Mouse (Mus musculus) brain, embryonic 18.5 days (tissue): Measurements from ENCODE around the gene Fam71a.

Experiments
- DNase-seq: peaks from one replicate; pipeline ENCODE4 v3.0.0-alpha.2; 2012; ENCODE audit warnings: low read depth, low spot score

The Fam71a gene

DNA sequence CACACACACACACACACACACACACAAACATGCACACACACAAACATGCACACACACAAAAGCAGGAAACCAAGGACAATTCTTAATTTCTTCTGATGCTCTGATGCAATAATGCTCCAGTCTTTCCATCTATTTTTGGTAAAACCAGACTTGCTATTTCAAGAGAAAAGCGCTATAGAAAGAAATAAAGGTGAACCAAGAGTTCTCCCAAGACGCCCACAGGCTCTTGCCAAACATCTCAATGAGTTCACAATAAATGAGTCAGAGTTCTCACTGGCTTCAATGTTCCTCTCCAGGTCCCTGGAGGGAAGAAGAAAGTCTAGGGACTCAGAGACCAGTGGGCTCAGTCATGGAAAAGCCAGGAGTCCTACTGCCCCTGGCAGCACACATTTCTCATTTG lies 40.9 kb downstream of the Fam71a start:
- DNase-seq, result no peak

GRCm38 (mm10) chr1:191122744-191123143 lies 41.9 kb downstream of the Fam71a start:
- DNase-seq, result no peak

- no peak for DNase-seq
Measured at GRCm38 (mm10) chr1:191115514-191116238, 48.9 kb downstream of the Fam71a start.

- DNase-seq, result no peak
Measured at GRCm38 (mm10) chr1:191114868-191115267, 49.7 kb downstream of the Fam71a start.
